Mouse (Mus musculus): ENCODE data around the gene Xab2. TPM values are rescaled to one million over a fixed set of nuclear protein-coding genes. Genes with fewer than 3 reads are reported as not detected.

Xab2 gene
- total RNA-seq, 2 experiments from 2014 or later = 36.0 to 40.7 TPM

Other genes with a start within 250 kb of the Xab2 start
- gene Arhgef18, start 228.3 kb downstream of the Xab2 start, total RNA-seq (2021) = 10 to 100 TPM; 33.9 to 38.4 TPM
- 10 to 100 TPM in 1 of 2 experiments, 1 to 10 TPM in 1; 5.7 to 13.6 TPM for gene Pex11g, start 153.6 kb downstream of the Xab2 start, total RNA-seq (2021)
- gene Tex45, start 150.5 kb downstream of the Xab2 start, total RNA-seq (2021) = not detected
- 10 to 100 TPM; 18.3 to 22.3 TPM for gene Zfp358, start 128.2 kb downstream of the Xab2 start, total RNA-seq (2021)
- 10 to 100 TPM; 36.1 to 39.8 TPM for gene Mcoln1, start 120.9 kb downstream of the Xab2 start, total RNA-seq (2021)
- 10 to 100 TPM; 35.8 to 37.1 TPM for gene Pnpla6, start 105.9 kb downstream of the Xab2 start, total RNA-seq (2021)
- gene C330021F23Rik, start 53.3 kb downstream of the Xab2 start, total RNA-seq (2021) = under 1 TPM in 1 of 2 experiments, not detected in 1; 0.23 TPM
- gene Camsap3, start 34.0 kb downstream of the Xab2 start, total RNA-seq (2021) = 1 to 10 TPM; 5.5 to 5.6 TPM
- 100 to 1,000 TPM; 113 to 119 TPM for gene Pet100, start 232 bp upstream of the Xab2 start, total RNA-seq (2021)
- gene Pcp2, start 4.2 kb upstream of the Xab2 start, total RNA-seq (2021) = not detected
- gene Stxbp2, start 9.6 kb upstream of the Xab2 start, total RNA-seq (2021) = 100 to 1,000 TPM in 1 of 2 experiments, 10 to 100 TPM in 1; 76.0 to 109 TPM
- gene Retn, start 34.5 kb upstream of the Xab2 start, total RNA-seq (2021) = 100 to 1,000 TPM in 1 of 2 experiments, 10 to 100 TPM in 1; 89.6 to 156 TPM
- gene Mcemp1, start 44.4 kb upstream of the Xab2 start, total RNA-seq (2021) = under 1 TPM in 1 of 2 experiments, not detected in 1; 0.79 TPM
- 10 to 100 TPM; 46.7 to 70.7 TPM for gene Fcor, start 51.0 kb upstream of the Xab2 start, total RNA-seq (2021)
- 10 to 100 TPM; 20.7 to 21.0 TPM for gene Trappc5, start 55.0 kb upstream of the Xab2 start, total RNA-seq (2021)
- gene Fcer2a, start 72.9 kb upstream of the Xab2 start, total RNA-seq (2021) = not detected
- gene Clec4g, start 99.3 kb upstream of the Xab2 start, total RNA-seq (2021) = not detected
- 1 to 10 TPM in 1 of 2 experiments, not detected in 1; 1.2 TPM for gene Cd209a, start 127.7 kb upstream of the Xab2 start, total RNA-seq (2021)
- not detected for gene Cd209e, start 233.0 kb upstream of the Xab2 start, total RNA-seq (2021)